In the genomic region with DNA sequence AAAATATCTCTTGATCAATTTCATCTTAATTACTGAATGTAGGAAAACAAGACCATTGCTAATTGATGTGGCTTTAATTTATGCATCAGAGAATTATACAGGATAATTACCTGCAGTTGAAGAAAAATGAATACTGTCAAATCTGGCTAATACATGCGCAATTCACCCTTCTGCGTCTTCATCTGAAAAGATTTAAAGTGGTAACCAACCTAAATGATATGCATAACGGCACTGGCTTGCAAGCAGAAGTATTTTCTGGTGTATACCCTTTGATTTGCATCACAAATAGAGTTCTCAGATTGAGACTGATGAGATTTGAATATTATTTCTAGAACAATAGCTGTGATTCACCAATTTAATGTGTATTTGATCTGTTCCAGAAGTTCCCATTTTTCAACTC, we compare ENCODE assay signal across 13 mouse cellular contexts.
"Had no signal": no experiment of that assay in that cellular context is flagged by ENCODE, and none has a peak within 500 bp of the region (broad histone marks: within the 10 kb centered on the region; RNA-seq: fewer than 3 reads in every experiment).

No protein-coding gene starts in this region.

- H3K4me2 ChIP-seq: liver, embryonic 11.5 days; liver, embryonic 15.5 days had no signal

- DNase-seq: kidney, postnatal 10 days; kidney, postnatal 4 days; lung, adult 2 months; lung, postnatal 36 days; right cerebral cortex, adult 18-20 months; right cerebral cortex, postnatal 25 days; thymus, postnatal 36 days had no signal

- H3K9ac ChIP-seq: liver, embryonic 15.5 days had no signal

- H3K27me3 ChIP-seq: liver, embryonic 15.5 days had no signal

- H3K36me3 ChIP-seq: limb, embryonic 10.5 days; liver, embryonic 15.5 days; midbrain, embryonic 10.5 days had no signal

- H3K27ac ChIP-seq: limb, embryonic 10.5 days; liver, embryonic 15.5 days; midbrain, embryonic 10.5 days had no signal

- H3K9me3 ChIP-seq: limb, embryonic 10.5 days; liver, embryonic 15.5 days; midbrain, embryonic 10.5 days had no signal

- ATAC-seq: lung, postnatal 0 days had no signal

- H3K4me1 ChIP-seq: liver, embryonic 15.5 days had no signal

- H3K4me3 ChIP-seq: left cerebral cortex, adult 2 months; limb, embryonic 10.5 days; liver, embryonic 15.5 days; midbrain, embryonic 10.5 days had no signal
